Mouse (Mus musculus): ENCODE measurements around the gene Dusp28.
A peak's percentile ranks its signal among the peaks of the same experiment; 100 is the strongest.

The Dusp28 gene

GRCm38 (mm10) chr1:92943219-92943989 lies 36.6 kb downstream of the Dusp28 start:
- DNase-seq, result no peak

DNA sequence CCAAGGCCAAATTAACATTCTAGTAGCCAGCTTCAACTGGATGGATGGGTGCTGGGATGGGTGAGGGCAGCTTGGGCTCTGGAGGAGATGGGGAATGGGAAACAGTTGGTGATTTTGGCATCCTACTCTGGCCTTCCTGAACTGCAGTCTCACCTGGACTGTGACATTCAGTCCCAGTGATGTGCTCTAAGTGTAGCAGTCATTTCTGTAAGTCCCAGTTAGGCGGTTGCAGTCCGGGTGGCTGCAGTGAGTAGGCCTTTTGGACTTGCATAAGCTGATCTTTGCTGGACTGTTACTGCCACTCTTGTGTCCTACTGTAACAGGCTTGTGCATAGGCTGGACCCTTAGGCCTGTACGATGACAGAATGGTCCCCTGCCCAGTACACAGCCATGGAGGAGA lies 41.2 kb downstream of the Dusp28 start:
- no peak for DNase-seq

GRCm38 (mm10) chr1:92949426-92949825 lies 42.6 kb downstream of the Dusp28 start:
- no peak for DNase-seq

GRCm38 (mm10) chr1:92950607-92951006 lies 43.8 kb downstream of the Dusp28 start, which contains the start of gene Gpr35:
Gpr35 (plus strand) TSS chr1:92950865.
- DNase-seq, result no peak

GRCm38 (mm10) chr1:92953641-92954040 lies 46.9 kb downstream of the Dusp28 start:
- no peak for DNase-seq

DNA sequence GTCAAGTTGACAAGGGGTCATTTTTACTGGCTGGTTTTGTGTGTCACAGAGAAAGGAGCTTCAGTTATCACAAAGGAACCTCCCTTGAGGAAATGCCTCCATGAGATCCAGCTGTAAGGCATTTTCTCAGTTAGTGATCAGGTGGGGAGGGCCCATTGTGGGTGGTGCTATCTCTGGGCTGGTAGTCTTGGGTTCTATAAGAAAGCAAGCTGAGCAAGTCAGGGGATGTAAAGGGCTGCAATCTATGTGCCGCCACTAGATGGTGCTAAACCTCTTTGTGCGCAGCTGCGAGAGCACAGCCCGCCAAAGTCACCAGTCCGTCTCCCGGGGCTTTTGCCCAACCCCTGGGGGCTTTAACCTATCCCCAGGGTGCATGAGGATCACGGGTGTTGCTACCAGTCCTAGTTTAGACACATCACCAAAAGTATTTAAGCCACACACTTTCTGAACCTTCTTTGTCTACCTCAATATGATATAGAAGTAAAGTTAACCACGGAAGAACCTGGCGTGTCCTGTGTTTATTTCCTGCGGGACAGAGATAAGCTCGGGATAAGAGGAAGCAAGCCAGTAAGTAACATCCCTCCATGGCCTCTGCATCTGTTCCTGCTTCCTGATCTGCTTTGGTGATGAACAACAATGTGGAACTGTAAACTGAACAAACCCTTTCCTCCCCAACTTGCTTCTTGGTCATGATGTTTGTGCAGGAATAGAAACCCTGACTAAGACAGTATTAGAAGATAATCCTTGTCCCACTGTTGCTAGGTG lies 50.0 kb downstream of the Dusp28 start:
- DNase-seq, result peak; percentile 66

All from right cerebral cortex, adult 18-20 months (tissue).